Mouse (Mus musculus): Measurements from ENCODE around the gene Foxg1.

The Foxg1 gene

DNA sequence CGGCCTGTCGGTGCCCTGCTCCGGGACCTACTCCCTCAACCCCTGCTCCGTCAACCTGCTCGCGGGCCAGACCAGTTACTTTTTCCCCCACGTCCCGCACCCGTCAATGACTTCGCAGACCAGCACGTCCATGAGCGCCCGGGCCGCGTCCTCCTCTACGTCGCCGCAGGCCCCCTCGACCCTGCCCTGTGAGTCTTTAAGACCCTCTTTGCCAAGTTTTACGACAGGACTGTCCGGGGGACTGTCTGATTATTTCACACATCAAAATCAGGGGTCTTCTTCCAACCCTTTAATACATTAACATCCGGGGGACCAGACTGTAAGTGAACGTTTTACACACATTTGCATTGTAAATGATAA lies 3.2 kb downstream of the Foxg1 start:
- no peak for DNase-seq (ENCODE audit: low spot score in 2 of 2)

DNA sequence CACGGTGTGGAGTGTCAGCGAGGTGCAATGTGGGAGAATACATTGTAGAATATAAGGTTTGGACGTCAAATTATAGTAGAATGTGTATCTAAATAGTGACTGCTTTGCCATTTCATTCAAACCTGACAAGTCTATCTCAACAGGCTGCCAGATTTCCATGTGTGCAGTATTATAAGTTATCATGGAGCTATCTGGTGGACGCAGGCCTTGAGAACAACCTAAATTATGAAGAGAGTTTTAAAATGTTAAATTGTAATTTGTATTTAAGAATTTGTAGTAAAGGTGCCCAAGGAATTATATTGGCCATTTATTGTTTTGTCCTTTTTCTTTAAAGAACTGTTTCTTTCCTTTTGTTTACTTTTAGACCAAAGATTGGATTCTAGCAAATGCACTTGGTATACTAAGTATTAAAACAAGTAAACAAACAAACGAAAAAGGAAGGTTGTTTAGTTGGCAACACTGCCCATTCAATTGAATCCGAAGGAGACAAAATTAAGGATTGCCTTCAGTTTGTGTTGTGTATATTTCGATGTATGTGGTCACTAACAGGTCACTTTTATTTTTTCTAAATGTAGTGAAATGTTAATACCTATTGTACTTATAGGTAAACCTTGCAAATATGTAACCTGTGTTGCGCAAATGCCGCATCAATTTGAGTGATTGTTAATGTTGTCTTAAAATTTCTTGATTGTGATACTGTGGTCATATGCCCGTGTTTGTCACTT lies 3.8 kb downstream of the Foxg1 start:
- DNase-seq (ENCODE audit: low spot score in 2 of 2), result no peak

DNA sequence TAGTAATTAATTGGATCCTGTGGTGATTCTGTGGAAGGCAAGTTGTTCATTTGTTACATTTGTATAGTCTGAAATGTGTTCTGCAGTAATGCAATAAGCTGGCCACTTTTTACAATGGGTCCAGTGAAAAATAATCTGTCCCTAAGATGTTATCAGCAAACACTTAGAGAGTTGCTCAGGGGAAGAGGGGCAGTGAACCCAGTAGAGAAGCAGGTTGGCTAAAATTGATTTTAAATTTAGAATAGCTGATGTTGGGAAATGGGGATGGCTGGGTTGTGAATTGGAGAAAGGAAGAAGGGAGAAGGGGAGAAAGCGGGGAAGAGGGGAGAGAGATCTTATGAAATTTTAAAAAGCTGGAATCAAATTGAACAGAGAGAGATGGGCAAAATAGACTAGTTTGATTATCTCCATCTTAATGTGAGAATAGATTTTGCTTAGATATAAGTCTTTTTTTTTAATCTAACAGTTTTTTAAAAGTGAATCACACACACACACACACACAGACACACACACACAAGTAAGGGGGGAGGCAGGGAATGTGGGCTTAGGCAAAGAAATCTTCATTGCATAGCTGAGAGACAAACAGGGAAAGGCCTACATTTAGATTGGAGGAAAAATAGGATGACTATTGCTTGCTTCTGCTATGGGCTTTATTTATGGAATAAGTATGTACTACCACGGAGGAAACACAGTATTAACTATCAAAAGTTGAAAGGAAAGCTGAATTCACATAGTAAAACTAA lies 5.6 kb downstream of the Foxg1 start:
- DNase-seq (ENCODE audit: low spot score in 2 of 2), result no peak

DNA sequence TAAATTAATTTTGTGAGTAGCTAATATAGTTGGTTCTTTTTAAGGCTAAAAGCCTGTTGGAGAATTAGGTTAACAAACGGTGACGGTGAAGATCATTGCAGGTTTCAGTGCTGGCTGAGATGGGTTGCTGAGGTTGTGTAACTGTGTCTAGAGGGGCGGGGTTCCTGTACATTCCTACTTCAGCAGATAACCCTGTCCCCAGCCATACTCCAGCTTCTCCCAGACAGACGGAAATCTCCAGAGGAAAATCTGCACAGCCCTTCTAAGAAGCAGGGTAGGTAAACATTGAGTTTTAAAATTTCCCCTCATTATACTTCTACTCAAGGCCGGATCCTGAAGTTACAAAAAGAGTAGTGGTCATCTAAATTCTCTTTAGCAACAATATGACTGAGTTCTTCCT lies 7.2 kb downstream of the Foxg1 start:
- no peak for DNase-seq (ENCODE audit: low spot score in 2 of 2)

DNA sequence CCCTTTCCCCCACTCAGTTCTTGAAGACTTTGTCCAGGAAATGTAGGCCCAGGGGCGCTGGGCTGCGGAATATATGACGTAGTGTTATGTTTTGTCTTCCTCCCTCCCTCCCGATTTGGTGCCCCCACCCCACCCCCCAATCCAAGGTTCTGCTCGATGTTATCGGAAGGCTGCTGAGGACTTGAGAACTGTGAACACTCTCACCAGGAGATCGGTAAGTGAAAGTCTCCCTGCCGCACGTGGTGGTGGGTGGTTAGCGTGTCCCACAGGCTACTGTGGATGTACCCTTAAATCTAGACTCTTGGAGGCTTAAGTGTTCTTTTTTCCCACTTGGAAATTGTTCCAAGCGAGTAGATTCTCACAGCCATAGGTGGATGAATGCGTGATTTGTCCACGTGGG lies 7.8 kb downstream of the Foxg1 start:
- no peak for DNase-seq (ENCODE audit: low spot score in 2 of 2)

DNA sequence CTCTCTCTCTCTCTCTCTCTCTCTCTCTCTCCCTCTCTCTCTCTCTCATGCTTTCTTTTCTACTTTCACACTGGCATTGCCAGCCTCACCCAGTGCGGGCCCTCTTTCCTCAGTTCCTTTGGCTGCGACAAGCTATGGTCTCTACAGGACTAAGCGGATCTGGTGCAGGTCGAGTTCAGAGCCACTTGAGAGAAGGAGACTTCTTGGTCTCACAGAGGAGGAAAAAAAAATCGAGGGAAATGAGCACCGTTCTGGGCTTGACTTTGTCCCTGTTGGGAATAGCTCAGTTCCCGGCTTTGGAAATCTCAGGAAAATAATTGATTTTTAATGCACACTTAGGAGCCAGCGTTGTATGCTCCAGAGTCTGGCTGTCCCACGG lies 8.5 kb downstream of the Foxg1 start:
- DNase-seq (ENCODE audit: low spot score in 2 of 2), result no peak

DNA sequence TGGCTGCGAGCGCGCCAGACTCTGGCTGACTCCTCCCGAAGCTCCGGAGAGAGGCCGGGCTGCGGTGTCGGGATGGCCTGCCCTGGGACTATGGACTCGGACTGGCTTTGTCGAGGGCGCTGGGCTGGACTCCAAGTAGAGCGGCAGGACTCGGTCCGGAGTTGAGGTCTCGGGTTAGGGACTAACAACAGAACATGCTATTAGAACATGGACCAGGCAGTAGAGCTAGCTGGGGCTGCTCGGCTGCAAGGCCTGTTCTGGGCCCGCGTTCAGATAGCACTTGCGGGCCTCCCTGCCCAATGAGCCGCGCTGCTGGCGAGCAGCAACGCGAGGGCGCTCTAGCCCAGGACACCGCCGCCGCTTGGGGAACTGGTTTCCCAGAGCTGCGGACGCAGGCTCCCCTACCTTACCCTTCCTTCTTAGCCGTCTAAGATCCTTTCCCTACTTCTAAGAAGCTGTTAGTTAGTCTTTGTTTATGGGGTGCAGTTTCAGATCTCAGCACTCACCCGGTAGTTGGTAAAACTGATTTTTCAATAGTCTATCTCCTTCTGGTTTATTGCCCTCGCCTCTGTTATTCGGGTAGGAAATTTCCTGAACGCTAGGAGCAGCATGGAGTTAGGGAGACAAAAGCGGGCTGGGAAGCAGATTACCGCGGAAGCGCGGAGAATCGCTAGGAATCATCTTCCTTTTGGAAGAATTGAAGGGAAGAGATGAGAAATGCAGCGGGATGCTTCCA lies 9.0 kb downstream of the Foxg1 start:
- no peak for DNase-seq (ENCODE audit: low spot score in 2 of 2)

DNA sequence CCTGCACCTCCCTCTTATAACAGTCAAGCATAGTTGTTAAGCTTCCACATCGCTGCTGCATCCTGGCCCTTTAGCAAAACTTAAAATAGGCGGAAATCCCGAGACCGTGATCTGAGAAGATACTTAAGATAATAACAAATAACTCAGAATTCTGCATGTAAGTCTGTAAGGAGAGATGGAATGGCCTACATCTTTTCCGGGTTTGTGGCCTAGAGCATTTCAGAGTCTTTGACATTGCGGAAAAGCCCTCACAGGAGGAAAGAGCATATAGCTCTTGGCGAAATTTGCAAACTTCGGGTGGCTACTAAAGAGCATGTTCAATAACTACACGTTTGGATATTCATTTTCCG lies 9.6 kb downstream of the Foxg1 start:
- no peak for DNase-seq (ENCODE audit: low spot score in 2 of 2)

DNA sequence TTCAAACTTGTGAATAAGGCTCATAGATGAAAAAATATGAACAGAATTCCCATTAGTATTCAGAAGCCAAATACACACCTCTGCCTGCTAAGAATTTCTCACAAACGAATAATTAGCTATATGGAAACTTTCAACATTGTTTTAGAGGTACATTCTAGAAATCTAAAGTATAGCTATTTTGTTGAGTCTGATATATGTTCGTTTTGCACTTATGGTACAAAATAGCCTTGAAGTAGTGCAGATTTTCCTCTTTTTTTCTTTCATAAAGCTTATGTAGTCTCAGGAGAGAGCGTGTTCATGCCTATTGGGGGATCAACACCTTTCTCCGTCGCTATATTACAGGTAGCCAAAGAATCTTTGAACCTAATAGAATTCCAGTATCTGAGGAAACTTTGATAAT lies 10.4 kb downstream of the Foxg1 start:
- no peak for DNase-seq (ENCODE audit: low spot score in 2 of 2)

DNA sequence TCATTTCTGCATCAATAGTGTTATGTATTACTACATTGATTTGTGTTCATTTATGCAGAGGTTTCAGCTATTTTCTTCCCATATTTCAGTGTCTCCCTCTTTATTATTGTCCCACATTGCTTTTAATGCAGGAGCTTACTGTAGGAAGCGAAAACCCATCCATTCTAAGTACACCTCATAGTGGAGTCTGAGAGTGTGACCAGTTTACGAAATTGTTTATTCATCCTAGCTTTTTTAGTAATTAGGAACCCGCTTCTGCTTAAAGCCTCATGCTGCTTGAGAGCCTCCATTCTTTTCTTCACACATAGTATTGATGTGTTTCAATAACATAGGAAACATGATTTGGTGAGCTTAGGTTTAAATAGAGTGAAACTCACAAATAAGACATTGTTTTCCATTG lies 11.2 kb downstream of the Foxg1 start:
- no peak for DNase-seq (ENCODE audit: low spot score in 2 of 2)

DNA sequence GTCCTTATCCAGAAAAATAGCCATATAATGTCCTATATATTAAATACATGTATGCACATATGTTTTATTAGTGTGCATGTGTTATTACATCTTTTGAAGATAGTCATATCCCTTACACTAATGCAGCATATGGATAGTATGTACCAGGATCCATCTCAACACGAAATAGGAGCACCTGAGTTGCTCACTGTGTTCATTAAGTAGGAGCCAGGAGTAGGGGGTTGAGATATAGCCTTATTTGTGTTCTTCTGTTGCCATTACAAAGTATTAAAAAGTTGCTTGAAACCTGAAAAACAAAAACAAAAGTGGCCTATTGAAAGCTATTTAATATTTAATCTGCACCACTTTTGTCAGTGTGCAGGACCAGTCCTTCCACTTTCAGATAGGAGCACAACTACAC lies 11.7 kb downstream of the Foxg1 start:
- no peak for DNase-seq (ENCODE audit: low spot score in 2 of 2)

DNA sequence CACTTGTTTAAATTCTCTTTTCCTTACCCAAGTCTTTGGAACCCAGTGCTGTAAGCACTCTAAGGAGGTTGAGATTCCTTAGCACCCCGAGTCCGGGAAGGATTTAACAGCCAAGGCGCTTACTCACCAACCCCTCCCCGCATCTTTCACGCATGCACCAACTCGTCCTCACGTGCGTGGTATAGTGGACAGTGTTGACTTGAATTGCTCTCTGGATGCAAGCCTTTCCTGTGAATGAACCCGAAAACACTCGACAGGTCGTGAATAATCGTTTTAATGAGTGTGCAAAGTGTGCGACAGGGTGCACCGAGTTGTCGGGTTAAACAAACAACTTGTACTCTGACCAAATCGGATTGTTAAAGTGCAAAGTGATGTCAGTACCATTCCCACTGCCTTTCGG lies 12.4 kb downstream of the Foxg1 start:
- no peak for DNase-seq (ENCODE audit: low spot score in 2 of 2)

DNA sequence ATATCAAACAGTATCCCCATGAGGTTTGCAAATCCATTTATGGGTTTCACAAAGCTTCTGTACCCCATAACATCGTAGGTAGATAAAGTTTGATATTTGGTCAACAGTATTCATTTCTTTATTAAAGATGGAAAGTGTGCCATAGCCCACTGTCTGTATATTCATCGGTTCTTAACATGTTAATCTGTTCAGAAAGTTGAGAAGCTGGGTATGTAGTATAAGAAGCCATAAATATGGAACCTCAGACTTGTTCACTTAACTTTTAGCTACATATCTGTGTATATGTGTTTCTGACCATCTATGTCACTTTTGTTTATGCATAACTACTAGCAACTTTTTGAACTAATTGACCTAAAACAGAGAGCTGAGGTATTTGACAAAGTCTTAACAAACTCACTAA lies 13.5 kb downstream of the Foxg1 start:
- DNase-seq (ENCODE audit: low spot score in 2 of 2), result no peak

DNA sequence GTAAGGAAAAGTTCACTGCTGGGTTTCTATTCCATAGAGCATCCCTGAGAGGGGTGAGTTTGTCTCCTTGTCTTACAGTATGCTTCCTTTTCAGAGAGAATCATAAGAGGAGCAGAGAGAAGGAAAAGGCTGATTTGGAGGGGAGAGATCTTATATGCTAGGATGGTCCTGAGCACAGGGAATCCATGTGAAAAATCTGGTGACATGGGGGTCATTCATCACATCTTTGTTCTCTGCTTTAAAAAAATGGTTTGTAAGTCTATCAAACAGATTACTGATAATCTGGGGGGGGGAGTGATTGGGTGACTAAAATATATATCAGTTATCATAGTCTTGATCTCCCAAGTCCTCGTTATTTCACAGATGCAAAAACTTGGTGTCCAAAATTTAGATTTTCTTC lies 14.3 kb downstream of the Foxg1 start:
- DNase-seq (ENCODE audit: low spot score in 2 of 2), result no peak

DNA sequence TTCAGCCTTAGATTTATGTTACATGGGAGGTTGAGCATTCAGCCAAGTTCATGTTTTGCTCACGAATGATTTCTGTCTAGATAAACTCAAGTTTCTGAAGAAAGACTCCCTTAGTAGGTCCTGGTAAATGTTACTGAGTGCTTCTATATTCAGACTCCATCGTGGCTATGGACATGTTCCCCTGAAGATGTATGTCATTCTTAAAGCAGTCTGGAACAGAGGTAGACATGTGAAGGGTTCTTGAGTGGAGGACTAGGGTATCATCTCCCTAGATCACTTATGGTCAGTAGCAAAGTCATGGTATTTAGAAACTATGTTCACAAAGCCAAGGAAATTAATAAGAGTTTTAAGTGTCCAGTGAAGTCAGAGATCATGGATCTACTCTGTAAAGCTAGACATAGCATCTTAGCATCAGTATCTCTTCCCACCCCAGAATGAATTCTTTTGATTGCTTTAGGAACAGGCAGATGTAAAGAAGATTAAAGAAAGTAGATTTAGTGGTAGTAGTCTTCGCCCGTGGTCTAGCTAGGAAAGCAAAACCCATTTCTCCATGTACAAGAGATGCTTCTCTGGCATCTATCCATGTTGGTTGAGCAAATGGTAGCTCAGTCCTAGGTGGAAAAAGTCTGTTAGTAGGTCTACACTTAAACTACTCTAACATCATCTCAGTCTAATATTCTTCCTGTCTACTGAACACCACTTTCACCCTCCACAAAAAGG lies 15.1 kb downstream of the Foxg1 start:
- no peak for DNase-seq (ENCODE audit: low spot score in 2 of 2)

DNA sequence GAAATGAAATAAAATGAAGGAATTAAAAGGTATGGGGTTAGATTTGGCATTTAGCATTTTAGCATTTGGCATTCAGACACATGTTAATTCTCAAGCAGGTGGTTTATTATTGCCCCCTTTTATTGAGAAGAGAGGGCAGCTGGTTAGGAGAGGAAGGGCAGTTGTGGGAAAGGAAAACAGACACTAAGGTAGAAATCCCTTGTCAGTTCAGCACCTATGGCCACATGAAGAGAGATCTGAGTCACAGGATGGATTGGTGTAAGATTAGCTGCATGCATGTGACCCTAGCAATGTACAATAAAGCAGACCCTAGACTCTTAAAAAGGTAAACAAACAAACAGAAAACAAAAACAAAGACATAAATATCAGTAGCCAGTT lies 15.7 kb downstream of the Foxg1 start:
- no peak for DNase-seq (ENCODE audit: low spot score in 2 of 2)

DNA sequence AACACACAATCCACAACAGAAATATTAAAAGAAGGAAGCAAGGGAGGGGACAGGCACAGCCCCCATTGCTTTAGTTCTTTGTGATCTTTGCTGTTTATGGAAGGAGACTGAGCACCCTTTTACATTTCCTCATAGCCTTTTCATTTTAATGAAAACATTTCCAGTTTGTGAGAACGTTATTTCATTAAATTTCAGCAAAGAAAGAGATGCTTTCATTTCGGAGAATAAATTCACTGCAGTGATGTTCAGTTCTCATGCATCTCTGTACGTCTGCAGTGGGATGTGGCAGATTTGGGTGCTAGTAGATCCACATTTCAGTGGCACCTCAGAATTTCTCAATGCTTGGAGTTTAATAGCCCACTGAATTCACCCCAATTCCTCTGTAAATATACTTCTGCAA lies 16.2 kb downstream of the Foxg1 start:
- DNase-seq (ENCODE audit: low spot score in 2 of 2), result no peak

DNA sequence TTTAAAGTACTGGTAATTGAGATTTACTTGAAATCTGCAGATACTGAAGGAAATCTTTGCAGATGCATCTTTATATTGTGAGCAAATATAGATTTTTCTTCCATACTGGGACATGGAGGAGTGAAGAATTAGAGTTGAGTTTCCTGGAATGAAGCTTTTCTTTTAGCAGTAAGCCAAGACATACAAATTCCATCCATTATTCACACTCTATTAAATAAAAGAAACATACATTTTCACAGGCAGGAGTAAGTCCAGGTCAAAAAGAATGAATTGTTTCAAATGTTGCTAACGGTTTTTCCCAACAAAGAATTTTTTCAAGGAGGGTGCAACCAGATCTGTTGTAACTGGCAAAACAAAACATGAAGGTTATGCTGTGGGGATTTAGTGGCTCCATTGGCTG lies 17.2 kb downstream of the Foxg1 start:
- no peak for DNase-seq (ENCODE audit: low spot score in 2 of 2)

DNA sequence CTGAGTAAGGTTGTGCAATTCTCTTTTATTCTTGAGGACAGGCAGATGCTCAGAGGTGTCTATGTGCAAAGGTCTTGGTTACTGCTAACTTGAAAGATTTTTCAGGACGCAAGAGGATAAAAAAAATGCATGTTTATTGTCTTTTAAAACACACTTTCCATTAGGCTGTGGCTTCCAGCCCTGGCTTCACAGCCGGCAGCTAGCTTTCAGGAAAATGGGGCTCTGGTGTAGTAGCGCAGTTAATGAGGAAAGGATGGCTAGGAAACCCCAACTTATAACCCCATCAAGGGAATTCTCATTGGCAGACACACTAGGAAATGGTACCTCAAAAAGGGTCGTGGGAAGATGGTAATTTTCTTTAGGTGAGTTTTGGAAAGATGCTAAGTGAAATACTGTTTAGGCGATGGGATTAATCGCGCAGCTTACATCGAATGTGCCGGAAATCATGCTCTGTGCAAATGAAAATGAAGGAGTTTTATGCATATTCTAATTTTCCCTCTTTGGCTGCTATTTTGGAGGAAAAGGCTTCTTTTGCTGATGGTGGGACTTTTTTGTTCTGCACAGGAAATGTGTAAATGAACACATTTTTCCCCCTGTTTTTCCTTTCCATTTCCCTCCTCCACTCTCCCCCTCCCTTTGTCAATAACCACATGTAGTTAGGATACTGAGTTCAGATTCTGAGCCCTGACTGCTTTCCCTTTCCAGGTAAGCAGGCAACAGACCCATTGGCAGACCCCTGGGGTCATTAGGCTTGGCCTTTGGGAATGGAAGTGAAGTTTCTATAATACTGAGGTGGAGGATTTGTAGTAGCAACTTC lies 17.8 kb downstream of the Foxg1 start:
- DNase-seq (ENCODE audit: low spot score in 2 of 2), result no peak

DNA sequence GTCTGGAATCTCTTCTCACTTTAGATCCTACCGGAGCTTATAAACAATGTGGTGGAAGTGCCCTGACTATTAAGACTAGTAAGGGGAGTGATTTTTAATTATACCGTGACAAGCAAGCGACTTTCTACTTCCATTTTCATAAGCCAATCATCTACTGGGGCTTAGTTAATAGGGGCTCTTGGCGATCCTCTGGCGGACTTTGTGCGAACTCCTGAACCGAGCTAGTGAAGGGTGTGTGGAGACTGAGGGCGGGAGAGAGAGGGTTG lies 18.3 kb downstream of the Foxg1 start:
- no peak for DNase-seq (ENCODE audit: low spot score in 2 of 2)

DNA sequence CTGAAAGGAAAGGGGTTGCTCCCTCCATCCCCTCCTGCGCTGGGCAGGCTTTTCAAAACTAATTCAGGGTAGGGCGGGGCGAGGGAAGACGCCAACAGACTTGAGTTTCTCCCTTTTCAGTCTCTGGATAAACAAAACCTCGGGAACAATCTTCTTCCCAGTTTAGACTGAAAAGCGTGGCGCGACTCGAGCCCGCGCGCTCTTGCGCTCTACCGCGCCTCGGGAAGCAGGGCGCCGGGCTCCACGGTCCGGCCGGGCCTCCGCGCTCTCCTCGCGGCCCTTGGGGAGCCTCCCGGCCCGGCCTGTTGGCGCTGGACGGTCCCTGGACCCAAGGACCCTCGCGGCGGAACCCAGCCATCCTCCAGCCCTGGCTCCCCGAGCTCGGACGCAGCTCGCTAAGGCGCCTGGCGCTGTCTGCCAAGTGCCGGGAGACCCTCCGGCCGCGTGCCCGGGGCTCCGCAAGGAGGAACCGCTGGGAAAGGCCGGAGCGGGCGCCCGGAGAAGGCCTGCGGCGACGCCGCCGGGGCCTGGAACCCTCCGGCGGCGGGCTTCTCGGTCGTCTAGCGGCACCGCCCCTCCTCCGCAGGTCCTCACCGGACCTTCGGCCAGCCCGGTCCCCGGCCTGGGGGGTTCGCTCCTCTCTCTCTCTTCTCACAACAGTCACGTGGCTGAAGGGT lies 18.8 kb downstream of the Foxg1 start:
- DNase-seq (ENCODE audit: low spot score in 2 of 2), result no peak

DNA sequence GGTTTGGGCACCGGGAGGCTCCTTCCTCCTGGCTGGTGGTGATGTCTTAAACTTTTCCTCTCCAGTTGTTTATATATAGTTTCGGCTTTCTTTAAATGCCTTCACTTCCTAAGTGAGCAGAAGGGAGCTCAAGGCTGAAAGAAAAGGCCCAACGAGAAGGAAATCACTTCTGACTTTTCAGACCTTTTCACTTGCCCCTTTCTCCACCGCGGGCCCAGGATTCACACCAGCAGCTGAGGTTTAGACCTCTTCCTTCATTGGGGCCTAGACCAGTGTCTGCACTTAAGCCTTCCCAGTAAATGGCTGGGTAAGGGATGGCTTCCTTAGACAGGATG lies 19.3 kb downstream of the Foxg1 start:
- DNase-seq (ENCODE audit: low spot score in 2 of 2), result no peak
